Mouse (Mus musculus) G1E (cell line): ENCODE measurements around the gene Taf1d.

Experiments used
- CTCF ChIP-seq: IDR thresholded peaks from 2 replicates; pipeline ENCODE4 v1.5.1; 2012; ENCODE audit warnings: low read depth, low read length, inconsistent platforms, mixed read lengths
- GATA1 ChIP-seq: IDR thresholded peaks from 2 replicates; pipeline ENCODE4 v1.6.1; 2012; ENCODE audit warnings: borderline replicate concordance, low read length, inconsistent platforms, mixed read lengths

DNA sequence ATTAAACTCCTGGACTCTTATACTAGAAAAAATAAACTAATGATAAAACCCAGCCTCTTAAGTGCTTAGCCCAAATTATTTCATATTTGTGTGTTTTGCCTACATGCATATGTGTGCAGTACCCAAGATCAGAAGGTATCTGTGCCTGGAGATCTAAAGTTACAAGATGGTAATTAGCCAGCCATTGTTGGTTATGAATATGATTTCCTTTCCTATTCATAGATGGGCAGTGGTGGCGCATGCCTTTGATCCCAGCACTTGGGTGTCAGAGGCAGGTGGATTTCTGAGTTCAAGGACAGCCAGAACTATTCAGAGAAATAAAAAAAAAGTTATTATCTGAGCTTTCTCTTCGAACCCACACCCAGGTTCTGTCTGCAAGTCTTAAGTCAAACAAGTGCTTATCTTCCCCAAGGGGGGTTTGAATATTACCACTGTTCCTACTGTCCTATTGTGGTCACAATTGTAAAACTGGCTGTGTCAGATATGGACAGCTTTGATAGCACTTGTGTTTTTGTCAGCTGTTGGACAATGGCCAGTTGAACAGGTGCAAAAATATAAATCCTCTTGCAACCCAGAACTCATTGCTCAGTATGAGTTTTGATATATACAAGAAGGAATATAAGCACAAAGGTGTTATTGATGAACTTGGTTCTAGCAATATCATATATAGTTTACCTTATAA lies 6.2 kb downstream of the Taf1d start:
- TF ChIP-seq GATA1 (no peak), CTCF (no peak)
